ENCODE assay signal across 8 mouse cellular contexts in the genomic region with DNA sequence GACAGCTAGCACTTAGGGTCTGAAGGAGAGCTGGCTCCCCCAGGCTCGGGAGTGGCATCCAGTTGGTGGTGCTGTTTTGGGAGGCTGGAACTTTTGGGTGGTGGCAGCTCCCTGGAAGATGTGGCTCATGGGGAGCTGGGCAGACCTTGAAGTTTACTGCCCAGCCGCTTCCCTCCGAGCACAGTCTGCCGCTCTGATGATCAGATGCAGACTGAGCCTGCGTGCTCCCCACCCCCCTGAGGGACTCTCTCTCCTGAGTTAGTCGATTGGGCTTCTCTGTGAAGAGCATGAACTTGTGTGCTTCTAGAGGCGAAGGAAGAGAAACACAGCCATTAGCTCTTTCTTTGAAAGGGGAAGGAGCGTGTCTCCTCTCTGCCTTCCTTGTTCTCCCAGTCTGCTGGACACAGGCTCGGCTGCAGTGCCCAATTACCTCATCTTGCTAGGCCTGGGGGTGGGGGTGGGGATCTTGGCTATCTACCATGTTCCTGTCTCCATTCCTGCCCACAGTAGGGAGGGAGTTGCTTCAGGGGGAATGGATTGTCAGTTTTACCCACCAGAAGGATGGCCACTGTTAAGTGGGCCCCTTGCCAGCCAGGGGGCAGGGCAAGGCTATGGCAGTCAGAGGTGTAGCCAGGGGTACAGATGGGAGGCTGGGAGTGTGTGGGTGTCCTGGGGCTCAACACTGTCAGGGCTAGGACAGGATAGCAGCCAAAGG. TPM values are rescaled to one million over a fixed set of nuclear protein-coding genes. Genes with fewer than 3 reads are reported as not detected.
DNase-seq lines count a peak whose midpoint lies in the region; ATAC-seq and TF ChIP-seq lines count a peak whose summit lies in the region.

No protein-coding gene starts in this region.

- no peak for TF ChIP-seq EP300 in liver, postnatal 0 days (IDR thresholded peaks at IDR 0.05; ENCODE audit: low read depth)

- H3K9me3 ChIP-seq in liver, postnatal 0 days (ENCODE audit: low read length): no peaks in the 10 kb centered on the region
- no peaks in the 10 kb centered on the region for H3K9me3 ChIP-seq in liver, embryonic 12.5 days (replicated peaks)
- H3K9me3 ChIP-seq in heart, embryonic 13.5 days: no peaks in the 10 kb centered on the region
- no peaks in the 10 kb centered on the region for H3K9me3 ChIP-seq in midbrain, embryonic 16.5 days (replicated peaks; ENCODE audit: control insufficient read depth, low read length, poor library complexity, severe bottlenecking)
- H3K9me3 ChIP-seq in intestine, postnatal 0 days (ENCODE audit: control insufficient read depth): no peaks in the 10 kb centered on the region

- H3K27me3 ChIP-seq in liver, postnatal 0 days (ENCODE audit: insufficient read depth, low read length): no peaks in the 10 kb centered on the region
- H3K27me3 ChIP-seq in liver, embryonic 12.5 days (replicated peaks): no peaks in the 10 kb centered on the region; the same call in 1 of the 2 replicates
- H3K27me3 ChIP-seq in heart, embryonic 13.5 days (replicated peaks): no peaks in the 10 kb centered on the region
- no peaks in the 10 kb centered on the region for H3K27me3 ChIP-seq in midbrain, embryonic 16.5 days (ENCODE audit: control insufficient read depth, insufficient read depth, low read depth, low read length)
- no peaks in the 10 kb centered on the region for H3K27me3 ChIP-seq in intestine, postnatal 0 days (replicated peaks; ENCODE audit: control insufficient read depth, insufficient read depth, low read length)

- H3K36me3 ChIP-seq in liver, postnatal 0 days (replicated peaks; ENCODE audit: insufficient read depth, low read length): no peaks in the 10 kb centered on the region
- no peaks in the 10 kb centered on the region for H3K36me3 ChIP-seq in liver, embryonic 12.5 days
- H3K36me3 ChIP-seq in heart, embryonic 13.5 days: no peaks in the 10 kb centered on the region
- peaks cover 27% of the 10 kb centered on the region for H3K36me3 ChIP-seq in midbrain, embryonic 16.5 days (ENCODE audit: control insufficient read depth, insufficient read depth, low read length)
- H3K36me3 ChIP-seq in intestine, postnatal 0 days (ENCODE audit: control insufficient read depth, insufficient read depth): no peaks in the 10 kb centered on the region

- no peak overlapping the region for H3K9ac ChIP-seq in liver, postnatal 0 days (replicated peaks)
- H3K9ac ChIP-seq in liver, embryonic 12.5 days: no peak overlapping the region
- peak overlapping the region; percentile 20; the same call in 1 of the 2 replicates for H3K9ac ChIP-seq in heart, embryonic 13.5 days
- H3K9ac ChIP-seq in midbrain, embryonic 16.5 days (ENCODE audit: low read depth, low read length): no peak overlapping the region
- H3K9ac ChIP-seq in intestine, postnatal 0 days (ENCODE audit: low read depth, low read length): no peak overlapping the region

- no peak overlapping the region for H3K27ac ChIP-seq in liver, postnatal 0 days (ENCODE audit: low read depth)
- no peak overlapping the region for H3K27ac ChIP-seq in liver, embryonic 12.5 days
- H3K27ac ChIP-seq in heart, embryonic 13.5 days (replicated peaks): peak overlapping the region; percentile 68
- no peak overlapping the region; the same call in 1 of the 2 replicates for H3K27ac ChIP-seq in midbrain, embryonic 16.5 days (ENCODE audit: low read length)
- H3K27ac ChIP-seq in intestine, postnatal 0 days (ENCODE audit: low read depth, low read length): no peak overlapping the region

- 53% methylated on average over 9 of the region's 9 CpGs for WGBS in liver, postnatal 0 days (ENCODE audit: insufficient replicate concordance)
- 45% methylated on average over 9 of the region's 9 CpGs for WGBS in liver, embryonic 12.5 days (ENCODE audit: insufficient replicate concordance)
- 40% methylated on average over 9 of the region's 9 CpGs for WGBS in heart, embryonic 13.5 days
- WGBS in midbrain, embryonic 16.5 days: 66% methylated on average over 9 of the region's 9 CpGs
- 50% methylated on average over 9 of the region's 9 CpGs for WGBS in intestine, postnatal 0 days

- no peak overlapping the region for H3K4me2 ChIP-seq in liver, postnatal 0 days (ENCODE audit: low read depth, low read length)
- H3K4me2 ChIP-seq in liver, embryonic 12.5 days: no peak overlapping the region
- H3K4me2 ChIP-seq in heart, embryonic 13.5 days: peak overlapping the region; percentile 13
- no peak overlapping the region for H3K4me2 ChIP-seq in midbrain, embryonic 16.5 days (ENCODE audit: low read length)
- H3K4me2 ChIP-seq in intestine, postnatal 0 days (replicated peaks; ENCODE audit: low read depth): no peak overlapping the region

- TF ChIP-seq CTCF in liver, postnatal 0 days (IDR thresholded peaks at IDR 0.05; ENCODE audit: low read depth): no peak
- TF ChIP-seq CTCF in intestine, postnatal 0 days (IDR thresholded peaks at IDR 0.05; ENCODE audit: low read depth): no peak

- H3K4me3 ChIP-seq in liver, postnatal 0 days (ENCODE audit: low read depth, low read length): no peak overlapping the region
- no peak overlapping the region for H3K4me3 ChIP-seq in liver, embryonic 12.5 days
- no peak overlapping the region for H3K4me3 ChIP-seq in heart, embryonic 13.5 days
- H3K4me3 ChIP-seq in midbrain, embryonic 16.5 days (ENCODE audit: low read depth, low read length): no peak overlapping the region
- no peak overlapping the region for H3K4me3 ChIP-seq in intestine, postnatal 0 days (ENCODE audit: low read depth, low read length)

- ATAC-seq in liver, postnatal 0 days: peak; percentile 25; the same call in 1 of the 2 replicates
- ATAC-seq in liver, embryonic 12.5 days: no peak
- ATAC-seq in heart, embryonic 13.5 days (ENCODE audit: extremely low read depth, insufficient number of reproducible peaks, low FRiP score, low TSS enrichment): no peak
- peak; percentile 40; the same call in 1 of the 2 replicates for ATAC-seq in midbrain, embryonic 16.5 days
- ATAC-seq in intestine, postnatal 0 days: no peak

- no peak for DNase-seq in liver, postnatal 0 days
- DNase-seq in cerebellum, adult 9-11 months: peak; percentile 74
- DNase-seq in urinary bladder, postnatal 14 days (ENCODE audit: low spot score): no peak
- no peak for DNase-seq in yolk sac, embryonic 10.5 days (ENCODE audit: low spot score)

- H3K4me1 ChIP-seq in liver, postnatal 0 days (ENCODE audit: insufficient read depth): no peaks in the 10 kb centered on the region
- H3K4me1 ChIP-seq in liver, embryonic 12.5 days: peaks cover 9% of the 10 kb centered on the region; the same call in 1 of the 2 replicates
- peaks cover 22% of the 10 kb centered on the region for H3K4me1 ChIP-seq in heart, embryonic 13.5 days
- H3K4me1 ChIP-seq in midbrain, embryonic 16.5 days (ENCODE audit: control insufficient read depth, insufficient read depth, low read length): no peaks in the 10 kb centered on the region; the same call in 1 of the 2 replicates
- no peaks in the 10 kb centered on the region for H3K4me1 ChIP-seq in intestine, postnatal 0 days (replicated peaks; ENCODE audit: control insufficient read depth, insufficient read depth, low read length)

RNA-seq across cellular contexts. Expression of a gene that starts 26.8 kb away (rescaled TPM):
- polyA plus RNA-seq in liver, postnatal 0 days (2015; fragmentation: Nextera tagmentation; extraction: Ambion mirVana): 15.7 and 17.6 TPM in 2 replicates
- polyA plus RNA-seq in liver, embryonic 12.5 days (2016; fragmentation: Nextera tagmentation; extraction: Ambion mirVana): 22.2 and 22.5 TPM in 2 replicates
- 25.7 and 25.9 TPM in 2 replicates for polyA plus RNA-seq in heart, embryonic 13.5 days (2015; fragmentation: Nextera tagmentation; extraction: Ambion mirVana)
- polyA plus RNA-seq in midbrain, embryonic 16.5 days (2015; fragmentation: Nextera tagmentation; extraction: Ambion mirVana): 32.2 and 32.8 TPM in 2 replicates
- 23.9 and 26.3 TPM in 2 replicates for polyA plus RNA-seq in intestine, postnatal 0 days (2015; fragmentation: Nextera tagmentation; extraction: Ambion mirVana)

Comparison
In these comparisons a context has a peak if more than half of its experiments do, and no peak if none do; other contexts are left out.
1. ATAC-seq: peak in liver, postnatal 0 days (single experiment) and midbrain, embryonic 16.5 days (single experiment); none in liver, embryonic 12.5 days (single experiment), heart, embryonic 13.5 days (single experiment) and intestine, postnatal 0 days (single experiment).